Mouse (Mus musculus) liver, embryonic 13.5 days (tissue): ENCODE measurements at regions not wholly inside any gene's neighbourhood (a gene's known extent, or its start where the extent isn't known, plus 50 kb on each side); places are given as distances from the start of the nearest gene placed in this dataset.

Experiments used
- ATAC-seq: fragments of 200-750 bp; cut with Nextera tagmentation; 2 replicates; pipeline ENCODE4 v1.8.0; 2017; ENCODE audit warnings: low read depth, mild to moderate bottlenecking, moderate number of reproducible peaks, moderate library complexity
- DNase-seq: peaks from one replicate; pipeline ENCODE4 v3.0.0; 2022
- H3K27ac ChIP-seq: fragments of 300-500 bp; sonication (generic); 2 replicates; pipeline ENCODE4 v1.5.1; 2015; ENCODE audit warnings: moderate library complexity, mild to moderate bottlenecking, inconsistent platforms
- H3K27me3 ChIP-seq: fragments of 300-500 bp; sonication (generic); 2 replicates; pipeline ENCODE4 v1.6.1; 2015; ENCODE audit warnings: mild to moderate bottlenecking, inconsistent platforms
- H3K36me3 ChIP-seq: fragments of 300-500 bp; sonication (generic); 2 replicates; pipeline ENCODE4 v1.6.1; 2015; ENCODE audit warnings: mild to moderate bottlenecking, inconsistent platforms
- H3K4me1 ChIP-seq: fragments of 300-500 bp; sonication (generic); replicated peaks from 2 replicates; pipeline ENCODE4 v1.6.1; 2015; ENCODE audit warnings: inconsistent platforms
- H3K4me2 ChIP-seq: fragments of 300-500 bp; sonication (generic); 2 replicates; pipeline ENCODE4 v1.6.1; 2015; ENCODE audit warnings: inconsistent platforms, mild to moderate bottlenecking, moderate library complexity
- H3K4me3 ChIP-seq: fragments of 300-500 bp; sonication (generic); replicated peaks from 2 replicates; pipeline ENCODE4 v1.5.1; 2015; ENCODE audit warnings: mild to moderate bottlenecking, inconsistent platforms
- H3K9ac ChIP-seq: fragments of 300-500 bp; sonication (generic); 2 replicates; pipeline ENCODE4 v1.6.1; 2015; ENCODE audit warnings: mild to moderate bottlenecking, inconsistent platforms
- H3K9me3 ChIP-seq: fragments of 300-500 bp; sonication (generic); replicated peaks from 2 replicates; pipeline ENCODE4 v1.6.1; 2016; ENCODE audit warnings: inconsistent platforms
- WGBS: fragments of 180-500 bp; shearing (Covaris S2); methylation state at CpG from one replicate; pipeline ENCODE4 v1.1.7; 2015; ENCODE audit not compliant: insufficient replicate concordance; 5-methylcytosine and 5-hydroxymethylcytosine counted together

DNA sequence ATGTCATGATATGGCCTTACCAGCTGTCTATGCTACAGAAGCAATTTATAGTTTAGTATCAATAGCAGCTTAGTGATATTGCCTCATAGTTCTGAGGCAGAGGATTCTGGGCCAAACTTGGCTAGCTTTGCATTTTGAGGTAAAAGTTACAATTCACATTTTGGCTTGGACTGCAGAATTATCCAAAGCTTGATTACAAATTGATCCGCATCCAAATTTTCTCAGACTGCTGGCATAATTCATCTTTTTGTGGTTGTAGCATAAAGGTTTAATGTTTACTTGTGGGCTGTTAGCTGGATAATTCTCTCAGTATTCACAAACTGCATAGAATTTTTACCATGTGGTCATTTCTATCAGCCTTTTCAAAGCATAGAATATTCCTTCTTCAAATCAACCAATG is 589.9 kb upstream of the Pdcd1 start:
- Histone ChIP-seq H3K4me1 (no peaks in the 10 kb centered on the region), H3K4me2 (no peak overlapping the region), H3K9ac (no peak overlapping the region), H3K27me3 (no peaks in the 10 kb centered on the region), H3K4me3 (no peak overlapping the region), H3K9me3 (no peaks in the 10 kb centered on the region), H3K36me3 (no peaks in the 10 kb centered on the region), H3K27ac (no peak overlapping the region)
- DNase-seq = no peak
- ATAC-seq = no peak
- 80% methylated on average over 1 of the region's 1 CpGs for WGBS

DNA sequence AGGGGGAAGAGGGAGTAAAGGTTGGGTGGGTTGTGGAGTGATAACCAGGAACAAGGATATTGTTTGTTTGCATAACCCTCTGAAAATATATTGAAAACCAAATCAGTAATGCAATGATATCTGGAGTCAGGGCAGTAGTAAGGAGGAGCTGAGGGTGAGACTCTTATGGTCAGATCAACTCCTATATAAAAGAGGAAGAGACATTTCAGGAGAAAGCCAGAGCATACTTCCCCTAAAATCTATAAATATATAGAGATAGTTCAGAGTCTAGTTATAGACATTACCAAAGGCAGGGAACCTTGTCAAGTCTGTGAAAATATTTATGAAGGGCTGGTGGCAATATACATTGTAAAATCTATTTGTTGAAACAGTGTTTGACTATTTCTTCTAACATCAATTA is 605.9 kb upstream of the Pdcd1 start:
- DNase-seq = no peak
- Histone ChIP-seq H3K9ac (no peak overlapping the region), H3K27me3 (no peaks in the 10 kb centered on the region), H3K27ac (no peak overlapping the region), H3K4me1 (no peaks in the 10 kb centered on the region), H3K4me3 (no peak overlapping the region), H3K9me3 (no peaks in the 10 kb centered on the region), H3K4me2 (no peak overlapping the region), H3K36me3 (no peaks in the 10 kb centered on the region)
- ATAC-seq = no peak

DNA sequence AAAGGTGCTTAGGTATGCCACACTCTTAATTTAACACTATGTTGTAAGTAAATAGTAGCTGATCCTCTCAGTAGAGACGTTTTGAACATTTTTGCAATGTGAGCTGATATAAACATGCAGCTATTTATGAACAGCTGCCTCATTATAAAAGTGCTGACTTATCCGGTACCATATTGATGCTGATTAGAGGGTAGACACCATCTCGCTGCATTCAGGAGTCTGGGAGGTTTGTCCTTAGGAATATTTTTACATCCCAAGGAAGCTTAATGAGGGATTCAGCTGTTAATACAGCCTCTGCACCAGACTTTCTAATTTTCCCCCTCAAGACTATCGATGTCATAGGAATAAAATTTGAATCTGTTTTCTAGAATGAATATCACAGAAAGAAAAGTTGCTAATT is 619.3 kb upstream of the Pdcd1 start:
- Histone ChIP-seq H3K36me3 (no peaks in the 10 kb centered on the region), H3K9ac (no peak overlapping the region), H3K9me3 (no peaks in the 10 kb centered on the region), H3K4me1 (no peaks in the 10 kb centered on the region), H3K27me3 (no peaks in the 10 kb centered on the region), H3K27ac (no peak overlapping the region), H3K4me3 (no peak overlapping the region), H3K4me2 (no peak overlapping the region)
- no peak for DNase-seq
- 53% methylated on average over 4 of the region's 4 CpGs for WGBS
- no peak for ATAC-seq

DNA sequence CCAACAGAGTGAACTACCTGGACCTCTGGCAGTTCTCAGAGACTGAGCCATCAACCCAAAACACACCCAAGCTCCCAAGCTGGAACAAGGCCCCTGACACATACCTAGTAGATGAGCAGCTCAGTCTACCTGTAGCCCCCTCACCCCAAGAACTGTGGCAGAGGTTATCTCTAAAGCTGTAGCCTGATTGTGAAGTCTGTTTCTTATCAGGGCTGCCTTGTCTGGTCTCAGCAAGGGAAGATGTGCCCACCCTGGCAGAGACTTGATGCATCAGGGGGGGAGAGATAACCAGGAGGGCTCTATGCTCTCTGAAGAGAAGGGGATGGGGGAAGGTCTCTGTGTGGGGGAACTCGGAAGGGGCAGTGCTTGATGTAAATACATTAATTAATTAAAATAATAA is 612.9 kb upstream of the Fam174a start:
- 52% methylated on average over 1 of the region's 1 CpGs for WGBS
- ATAC-seq = peak; percentile 20; the same call in 1 of the 2 replicates
- H3K4me1 ChIP-seq = no peaks in the 10 kb centered on the region
- no peak for DNase-seq
- no peaks in the 10 kb centered on the region for H3K27me3 ChIP-seq
- no peaks in the 10 kb centered on the region for H3K9me3 ChIP-seq
- no peak overlapping the region for H3K9ac ChIP-seq
- no peaks in the 10 kb centered on the region for H3K36me3 ChIP-seq
- H3K4me2 ChIP-seq = no peak overlapping the region
- no peak overlapping the region for H3K4me3 ChIP-seq
- H3K27ac ChIP-seq = no peak overlapping the region

DNA sequence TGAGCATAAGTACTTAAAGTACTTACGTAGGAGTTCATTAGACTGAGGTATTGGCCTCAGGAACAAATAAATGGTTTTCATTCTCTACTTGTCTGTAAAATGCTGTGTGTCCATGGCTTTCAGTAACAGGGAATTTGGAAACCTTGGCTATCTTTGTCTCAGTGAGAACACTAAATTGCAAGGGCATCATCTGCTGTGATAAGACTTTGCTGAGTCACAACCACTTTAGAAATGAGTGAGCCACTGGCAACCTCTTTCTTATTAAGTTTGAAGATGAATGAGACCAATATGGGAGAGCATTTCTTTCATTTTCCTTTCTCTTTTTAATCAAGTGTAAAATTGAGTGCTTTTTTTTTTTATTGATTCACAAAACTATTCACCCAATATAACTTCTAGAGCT is 611.7 kb upstream of the Fam174a start:
- WGBS = 70% methylated on average over 1 of the region's 1 CpGs
- ATAC-seq (no peak), DNase-seq (no peak)
- Histone ChIP-seq H3K4me2 (no peak overlapping the region), H3K4me3 (no peak overlapping the region), H3K36me3 (no peaks in the 10 kb centered on the region), H3K27ac (no peak overlapping the region), H3K9me3 (no peaks in the 10 kb centered on the region), H3K27me3 (no peaks in the 10 kb centered on the region), H3K9ac (no peak overlapping the region), H3K4me1 (no peaks in the 10 kb centered on the region)

DNA sequence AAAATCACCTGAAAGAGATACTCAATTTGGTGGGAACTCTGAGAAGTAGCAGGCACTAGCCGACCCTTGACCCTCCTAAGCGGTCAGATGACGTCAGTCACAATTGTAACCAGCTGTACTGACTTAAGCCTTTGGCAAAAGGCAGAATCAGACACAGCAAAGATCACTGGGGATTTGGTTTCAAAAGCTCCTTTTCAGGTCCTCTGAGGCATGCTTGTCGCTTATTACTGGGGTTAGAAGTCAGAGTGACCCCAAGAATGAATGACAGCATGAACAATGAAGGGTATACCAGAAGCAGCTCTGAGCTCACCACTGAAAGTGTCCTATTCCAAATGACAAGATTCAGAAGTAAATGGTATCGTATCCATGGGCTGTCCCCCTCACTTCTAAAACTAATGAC is 600.6 kb upstream of the Fam174a start:
- WGBS = 59% methylated on average over 5 of the region's 5 CpGs
- no peak overlapping the region for H3K9ac ChIP-seq
- no peak for DNase-seq
- no peak overlapping the region for H3K27ac ChIP-seq
- no peaks in the 10 kb centered on the region for H3K27me3 ChIP-seq
- no peak for ATAC-seq
- no peaks in the 10 kb centered on the region for H3K9me3 ChIP-seq
- H3K4me2 ChIP-seq = no peak overlapping the region
- no peaks in the 10 kb centered on the region for H3K4me1 ChIP-seq
- no peak overlapping the region for H3K4me3 ChIP-seq
- H3K36me3 ChIP-seq = no peaks in the 10 kb centered on the region

DNA sequence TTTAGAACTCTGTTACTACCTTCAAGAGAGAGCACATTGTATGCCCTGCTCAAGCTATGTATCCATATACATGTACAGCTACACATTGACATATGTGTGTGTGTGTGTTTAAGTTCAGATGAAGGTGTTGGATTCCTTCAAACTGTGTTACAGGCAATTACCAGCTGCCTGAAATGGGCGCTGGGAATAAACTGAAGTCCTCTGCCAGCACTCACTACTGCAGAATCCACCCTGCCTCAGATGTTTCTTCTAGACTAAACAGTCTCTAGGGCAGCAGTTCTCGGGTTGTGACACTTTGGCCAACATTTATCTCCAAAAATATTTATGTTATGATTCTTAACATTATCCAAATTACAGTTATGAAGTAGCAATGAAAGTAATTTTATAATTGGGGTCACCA is 595.7 kb upstream of the Fam174a start:
- H3K36me3 ChIP-seq = no peaks in the 10 kb centered on the region
- H3K9ac ChIP-seq = no peak overlapping the region
- H3K4me3 ChIP-seq = no peak overlapping the region
- H3K27me3 ChIP-seq = no peaks in the 10 kb centered on the region
- no peak overlapping the region for H3K4me2 ChIP-seq
- no peaks in the 10 kb centered on the region for H3K9me3 ChIP-seq
- DNase-seq = no peak
- no peak overlapping the region for H3K27ac ChIP-seq
- whole genome bisulfite sequencing = 42% methylated on average over 2 of the region's 2 CpGs
- H3K4me1 ChIP-seq = no peaks in the 10 kb centered on the region
- ATAC-seq = no peak

DNA sequence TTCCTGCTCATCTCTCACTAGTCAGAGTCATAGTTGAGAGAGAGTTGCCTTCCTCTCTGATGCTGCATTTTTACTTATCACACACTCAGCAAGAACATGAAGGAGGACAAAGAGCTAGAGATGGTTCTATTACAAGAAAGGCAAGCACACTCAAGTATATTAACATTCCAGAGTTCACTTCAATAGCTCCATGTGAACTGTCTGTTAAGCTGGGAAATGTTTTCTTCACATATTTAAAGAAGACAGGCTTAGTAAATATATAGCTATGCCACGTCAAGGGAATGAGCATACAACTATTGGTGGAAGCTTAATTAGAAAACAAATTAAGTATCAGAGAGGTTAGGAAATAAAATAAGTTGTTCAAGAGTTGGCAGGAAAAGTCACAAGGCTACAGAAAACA is 559.9 kb upstream of the Fam174a start:
- DNase-seq (no peak), ATAC-seq (no peak)
- no peaks in the 10 kb centered on the region for H3K27me3 ChIP-seq
- no peaks in the 10 kb centered on the region for H3K4me1 ChIP-seq
- no peak overlapping the region for H3K9ac ChIP-seq
- no peak overlapping the region for H3K4me2 ChIP-seq
- H3K4me3 ChIP-seq = no peak overlapping the region
- no peak overlapping the region for H3K27ac ChIP-seq
- H3K9me3 ChIP-seq = no peaks in the 10 kb centered on the region
- 63% methylated on average over 1 of the region's 1 CpGs for WGBS
- H3K36me3 ChIP-seq = no peaks in the 10 kb centered on the region

DNA sequence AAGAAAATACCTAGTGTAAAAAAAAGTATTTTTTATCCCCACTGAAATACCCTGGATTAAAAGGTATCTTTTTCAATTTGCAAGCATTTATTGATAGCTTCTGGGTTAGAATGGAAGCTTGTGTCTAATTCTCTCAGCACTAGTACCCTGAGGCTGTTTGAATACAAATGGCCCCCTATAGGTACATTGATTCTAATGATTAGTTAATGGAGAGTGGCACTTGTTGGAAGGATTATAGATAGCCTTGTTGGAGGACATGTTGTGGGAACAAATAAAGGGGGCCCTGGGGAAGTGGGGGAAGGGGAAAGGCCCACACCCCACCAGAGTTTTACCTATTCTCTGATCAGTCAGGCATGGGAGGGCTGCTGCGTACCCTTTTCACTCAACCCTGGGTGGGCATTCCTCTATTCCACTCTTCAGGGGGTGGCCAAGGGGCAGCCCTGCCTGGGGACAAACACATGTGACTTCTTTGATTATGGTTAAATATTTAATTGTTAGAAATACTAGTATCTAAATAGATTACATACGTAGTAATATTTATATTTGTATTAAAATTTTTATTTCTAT is 524.3 kb upstream of the Fam174a start:
- no peaks in the 10 kb centered on the region for H3K36me3 ChIP-seq
- DNase-seq (no peak), ATAC-seq (no peak)
- H3K4me2 ChIP-seq = no peak overlapping the region
- H3K27ac ChIP-seq = no peak overlapping the region
- H3K9ac ChIP-seq = no peak overlapping the region
- no peaks in the 10 kb centered on the region for H3K4me1 ChIP-seq
- H3K4me3 ChIP-seq = no peak overlapping the region
- 76% methylated on average over 2 of the region's 2 CpGs for WGBS
- no peaks in the 10 kb centered on the region for H3K9me3 ChIP-seq
- H3K27me3 ChIP-seq = no peaks in the 10 kb centered on the region

DNA sequence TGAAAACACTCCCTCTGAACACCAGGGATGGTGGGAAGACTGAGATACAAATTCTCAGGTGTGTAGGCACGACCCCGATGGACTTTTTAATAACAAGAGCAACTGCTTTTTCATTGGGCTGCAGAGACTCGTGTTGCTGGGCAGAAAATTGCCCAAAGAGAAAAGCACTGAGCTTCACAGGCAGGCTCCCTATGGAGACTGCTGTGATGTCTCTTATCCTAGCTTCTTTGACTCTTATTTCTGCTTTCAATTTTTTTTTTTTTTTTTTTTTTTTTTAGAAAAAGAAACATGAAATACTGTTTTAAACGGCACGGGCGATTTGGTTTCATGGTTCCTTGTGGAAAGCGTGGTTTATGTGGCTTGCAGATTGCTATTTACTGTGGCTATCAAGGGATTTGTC is 522.8 kb upstream of the Fam174a start:
- no peaks in the 10 kb centered on the region for H3K9me3 ChIP-seq
- H3K27ac ChIP-seq = no peak overlapping the region
- H3K4me2 ChIP-seq = no peak overlapping the region
- no peak overlapping the region for H3K9ac ChIP-seq
- ATAC-seq (no peak), DNase-seq (no peak)
- no peaks in the 10 kb centered on the region for H3K36me3 ChIP-seq
- H3K4me3 ChIP-seq = no peak overlapping the region
- no peaks in the 10 kb centered on the region for H3K27me3 ChIP-seq
- H3K4me1 ChIP-seq = no peaks in the 10 kb centered on the region
- WGBS = 40% methylated on average over 7 of the region's 7 CpGs

DNA sequence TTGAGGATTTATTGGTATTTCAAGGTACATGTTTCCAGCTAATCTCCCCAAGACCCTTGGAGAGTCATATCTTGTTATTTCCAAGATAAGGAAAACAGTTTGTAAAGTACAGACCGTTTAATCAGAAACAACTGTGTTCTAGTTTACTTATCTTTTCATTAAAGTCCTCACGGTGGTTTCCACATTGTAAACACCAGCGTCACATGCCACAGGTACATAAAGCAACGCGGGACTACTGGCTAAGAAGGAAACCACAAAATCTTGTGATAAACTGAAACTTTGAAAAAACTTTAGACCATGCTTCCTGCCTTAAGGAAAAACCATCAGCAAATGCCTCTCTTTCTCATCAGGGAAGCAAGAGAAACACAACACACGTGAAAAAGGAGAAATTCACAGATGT is 522.4 kb upstream of the Fam174a start:
- ATAC-seq = peak; percentile 74
- peak overlapping the region; percentile 33; the same call in 1 of the 2 replicates for H3K4me2 ChIP-seq
- H3K36me3 ChIP-seq = no peaks in the 10 kb centered on the region
- no peak overlapping the region for H3K9ac ChIP-seq
- no peaks in the 10 kb centered on the region for H3K27me3 ChIP-seq
- no peak overlapping the region for H3K27ac ChIP-seq
- no peak overlapping the region for H3K4me3 ChIP-seq
- no peaks in the 10 kb centered on the region for H3K9me3 ChIP-seq
- no peaks in the 10 kb centered on the region for H3K4me1 ChIP-seq
- DNase-seq = no peak
- WGBS = 7% methylated on average over 6 of the region's 6 CpGs

DNA sequence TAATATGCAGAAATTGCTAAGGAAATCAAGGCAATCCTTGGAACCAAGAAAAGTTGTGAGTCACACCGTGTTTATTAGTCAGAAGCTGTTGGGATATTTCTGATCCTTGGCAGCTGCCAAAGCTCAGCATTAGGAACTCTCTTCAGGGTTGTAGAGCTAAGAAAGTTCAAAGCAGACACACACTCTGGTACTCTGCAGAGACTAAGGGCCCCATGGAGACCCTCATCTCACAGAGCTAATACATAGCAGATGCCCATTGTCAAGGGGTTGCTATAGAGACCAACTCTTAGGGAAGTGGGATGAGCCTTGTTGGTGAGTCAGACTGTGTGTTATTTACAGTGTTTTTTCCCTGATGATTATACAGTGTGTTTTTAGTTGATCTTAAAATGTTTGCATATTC is 517.4 kb upstream of the Fam174a start:
- Histone ChIP-seq H3K27me3 (no peaks in the 10 kb centered on the region), H3K27ac (no peak overlapping the region), H3K9ac (no peak overlapping the region), H3K9me3 (no peaks in the 10 kb centered on the region), H3K4me2 (no peak overlapping the region), H3K36me3 (no peaks in the 10 kb centered on the region), H3K4me3 (no peak overlapping the region), H3K4me1 (no peaks in the 10 kb centered on the region)
- no peak for DNase-seq
- ATAC-seq = no peak
- WGBS = 80% methylated on average over 1 of the region's 1 CpGs

DNA sequence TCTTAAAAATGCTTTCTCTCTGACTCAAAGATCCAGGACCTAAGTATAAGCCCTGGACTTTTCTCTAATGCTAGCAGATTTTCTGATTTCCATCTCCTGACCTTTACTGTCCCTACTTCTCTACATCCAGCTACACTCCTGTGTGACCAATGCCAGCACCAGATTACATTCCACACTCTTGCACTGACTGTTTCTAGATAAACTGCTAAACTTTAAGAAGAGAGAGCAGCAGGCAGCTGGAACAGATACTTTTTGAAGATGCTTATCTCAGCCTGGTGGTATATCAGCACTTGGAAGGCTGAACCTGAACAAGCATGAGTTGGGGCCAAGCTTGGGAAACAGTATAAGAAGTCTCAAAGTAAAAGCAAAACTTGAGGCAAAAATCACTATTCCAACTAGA is 509.7 kb upstream of the Fam174a start:
- DNase-seq (no peak), ATAC-seq (no peak)
- Histone ChIP-seq H3K9me3 (no peaks in the 10 kb centered on the region), H3K9ac (no peak overlapping the region), H3K27ac (no peak overlapping the region), H3K27me3 (no peaks in the 10 kb centered on the region), H3K36me3 (no peaks in the 10 kb centered on the region), H3K4me2 (no peak overlapping the region), H3K4me1 (no peaks in the 10 kb centered on the region), H3K4me3 (no peak overlapping the region)
